Mouse (Mus musculus) left cerebral cortex, adult 2 months (tissue): Measurements from ENCODE around the gene Atp6ap1l. TPM values are rescaled to one million over a fixed set of nuclear protein-coding genes. Genes with fewer than 3 reads are reported as not detected.

Experiments used
- DNase-seq, 2 experiments: peaks; one replicate each; pipeline ENCODE4 v3.0.0; 2021 to 2022; ENCODE audit warnings: low spot score in 2 of 2, mixed read lengths in 1 of 2; ENCODE audit errors: extremely low spot score in 1 of 2
- H3K27ac ChIP-seq: fragments of 200-600 bp; 2 replicates; pipeline ENCODE4 v1.8.1; 2022
- H3K4me3 ChIP-seq: fragments of 200-600 bp; 2 replicates; pipeline ENCODE4 v1.8.1; 2022
- CTCF ChIP-seq: fragments of 200-600 bp; IDR thresholded peaks from 2 replicates; pipeline ENCODE4 v1.8.1; 2022; ENCODE audit warnings: antibody characterized with exemption, mild to moderate bottlenecking, moderate library complexity
- intact Hi-C: fragments of 180-260 bp; cut with DNase I; formaldehyde crosslinking; loops from one replicate; pipeline ENCODE4 v1.15.1; 2025
- total RNA-seq, 2 experiments: library from RNA; stranded (reverse); gene quantifications; 2 replicates each; pipeline ENCODE4 v1.2.3; 2021

The Atp6ap1l gene
- total RNA-seq, 2 experiments from 2014 or later, result 22.8 to 26.1 TPM

GRCm38 (mm10) chr13:90881727-90882429 lies 23.3 kb downstream of the Atp6ap1l start:
- no peak for TF ChIP-seq CTCF
- no peak for DNase-seq
- Histone ChIP-seq H3K27ac (no peak overlapping the region), H3K4me3 (no peak overlapping the region)
- intact Hi-C loops, result no loop called here

- H3K27ac ChIP-seq, result no peak overlapping the region
- no peak for TF ChIP-seq CTCF
- no peak overlapping the region for H3K4me3 ChIP-seq
- intact Hi-C loops, result no loop called here
- DNase-seq, result no peak
These were observed 33.6 kb downstream of the Atp6ap1l start for GRCm38 (mm10) chr13:90871579-90871978.

GRCm38 (mm10) chr13:90869157-90869556 lies 36.0 kb downstream of the Atp6ap1l start:
- H3K27ac ChIP-seq, result no peak overlapping the region
- no peak for DNase-seq
- intact Hi-C loops, result no loop called here
- H3K4me3 ChIP-seq, result no peak overlapping the region
- no peak for TF ChIP-seq CTCF

GRCm38 (mm10) chr13:90862138-90862537 lies 43.0 kb downstream of the Atp6ap1l start:
- intact Hi-C loops, result no loop called here
- TF ChIP-seq CTCF, result no peak
- no peak for DNase-seq
- Histone ChIP-seq H3K4me3 (no peak overlapping the region), H3K27ac (peak overlapping the region; percentile 3; the same call in 1 of the 2 replicates)

GRCm38 (mm10) chr13:90860888-90861431 lies 44.2 kb downstream of the Atp6ap1l start:
- DNase-seq, result no peak
- no peak for TF ChIP-seq CTCF
- intact Hi-C loops, result no loop called here

GRCm38 (mm10) chr13:90852727-90853630 lies 52.2 kb downstream of the Atp6ap1l start:
- DNase-seq, result no peak
- no peak for TF ChIP-seq CTCF
- no peak overlapping the region for H3K4me3 ChIP-seq
- H3K27ac ChIP-seq, result no peak overlapping the region
- intact Hi-C loops, result no loop called here

More at GRCm38 (mm10) chr13:90860888-90861431, 44.2 kb downstream of the Atp6ap1l start:
- Histone ChIP-seq H3K27ac (peak overlapping the region; percentile 72), H3K4me3 (no peak overlapping the region)

- no peak for DNase-seq
- intact Hi-C loops, result no loop called here
- TF ChIP-seq CTCF, result no peak
- Histone ChIP-seq H3K27ac (no peak overlapping the region), H3K4me3 (no peak overlapping the region)
These were observed 53.4 kb downstream of the Atp6ap1l start for GRCm38 (mm10) chr13:90851795-90852194.

- TF ChIP-seq CTCF, result no peak
- Histone ChIP-seq H3K27ac (no peak overlapping the region), H3K4me3 (no peak overlapping the region)
- intact Hi-C loops, result loop anchor here (5.0 kb wide), 2 partner anchors 1107 to 1297 kb away; no protein-coding TSS in a partner anchor
- no peak for DNase-seq
These were observed 61.0 kb downstream of the Atp6ap1l start for GRCm38 (mm10) chr13:90844191-90844590.

- no peak overlapping the region for H3K4me3 ChIP-seq
- no peak for DNase-seq
- no peak for TF ChIP-seq CTCF
- H3K27ac ChIP-seq, result no peak overlapping the region
- intact Hi-C loops, result loop anchor here (5.0 kb wide), 2 partner anchors 1106 to 1296 kb away; no protein-coding TSS in a partner anchor
These were observed 61.7 kb downstream of the Atp6ap1l start for GRCm38 (mm10) chr13:90843412-90843811.

- intact Hi-C loops, result loop anchor here (2.0 to 5.0 kb wide), 3 partner anchors 1062 to 1294 kb away; no protein-coding TSS in a partner anchor
- H3K27ac ChIP-seq, result no peak overlapping the region
- TF ChIP-seq CTCF, result no peak
- DNase-seq, result no peak
- no peak overlapping the region for H3K4me3 ChIP-seq
These were observed 64.0 kb downstream of the Atp6ap1l start for GRCm38 (mm10) chr13:90841213-90841553.

GRCm38 (mm10) chr13:90840530-90841212 lies 64.5 kb downstream of the Atp6ap1l start:
- intact Hi-C loops, result loop anchor here (1.0 to 5.0 kb wide), 4 partner anchors 1062 to 1293 kb away; no protein-coding TSS in a partner anchor
- 0 out of 2 replicates have a peak overlapping the region, but pooled peaks have one; percentile 22 for H3K4me3 ChIP-seq
- TF ChIP-seq CTCF, result peak; percentile 90
- DNase-seq, result peak in 1 of 2 experiments; percentile 11
- no peak overlapping the region for H3K27ac ChIP-seq
